Mouse (Mus musculus): ENCODE measurements around the gene Klk10. TPM values are rescaled to one million over a fixed set of nuclear protein-coding genes. Genes with fewer than 3 reads are reported as not detected.

Klk10 gene
- total and polyA plus RNA-seq, 3 experiments: not detected

- H3K9me3 ChIP-seq (replicated peaks): no peaks in the 10 kb centered on the region
- no peaks in the 10 kb centered on the region for H3K4me1 ChIP-seq (ENCODE audit: insufficient read depth, low read depth, low read length)
- H3K36me3 ChIP-seq (replicated peaks): no peaks in the 10 kb centered on the region
- no peak for DNase-seq (ENCODE audit: low spot score)
- ATAC-seq (ENCODE audit: extremely low read depth, insufficient number of reproducible peaks, low FRiP score, poor library complexity, severe bottlenecking): no peak
- TF ChIP-seq GATA1 (IDR thresholded peaks at IDR 0.05; ENCODE audit: borderline replicate concordance, low read length) (no peak), GATA2 (IDR thresholded peaks at IDR 0.05; ENCODE audit: borderline replicate concordance, low read depth, low read length) (no peak), TAL1 (conservative IDR thresholded peaks at IDR 0.05; ENCODE audit: low read depth, low read length) (no peak), CTCF (IDR thresholded peaks at IDR 0.05; ENCODE audit: low read depth, low read length) (no peak)
- H3K27me3 ChIP-seq (ENCODE audit: insufficient read depth, low read length): no peaks in the 10 kb centered on the region
- no peak overlapping the region for H3K4me3 ChIP-seq (ENCODE audit: low read depth, low read length)
Measured at GRCm38 (mm10) chr7:43771916-43772315, 8.9 kb upstream of the Klk10 start.

- no peaks in the 10 kb centered on the region for H3K27me3 ChIP-seq (ENCODE audit: insufficient read depth, low read length)
Measured at GRCm38 (mm10) chr7:43772901-43773300, 7.9 kb upstream of the Klk10 start.

GRCm38 (mm10) chr7:43774364-43774763, 6.5 kb upstream of the Klk10 start, which contains the start of gene Klk11:
Gene Klk11 (plus strand): TSS chr7:43774604.
- ATAC-seq (ENCODE audit: extremely low read depth, insufficient number of reproducible peaks, low FRiP score, poor library complexity, severe bottlenecking) (no peak), DNase-seq (ENCODE audit: low spot score) (no peak)
- Histone ChIP-seq H3K9me3 (replicated peaks) (no peaks in the 10 kb centered on the region), H3K27me3 (ENCODE audit: insufficient read depth, low read length) (no peaks in the 10 kb centered on the region), H3K4me1 (ENCODE audit: insufficient read depth, low read depth, low read length) (no peaks in the 10 kb centered on the region), H3K36me3 (replicated peaks) (no peaks in the 10 kb centered on the region), H3K4me3 (ENCODE audit: low read depth, low read length) (no peak within 1 kb of the TSS)
- TF ChIP-seq GATA2 (IDR thresholded peaks at IDR 0.05; ENCODE audit: borderline replicate concordance, low read depth, low read length): no peak
- no peak for TF ChIP-seq TAL1 (conservative IDR thresholded peaks at IDR 0.05; ENCODE audit: low read depth, low read length)
- TF ChIP-seq POLR2AphosphoS5 (IDR thresholded peaks at IDR 0.05; ENCODE audit: insufficient replicate concordance, low read depth, low read length): no peak
- TF ChIP-seq CTCF (IDR thresholded peaks at IDR 0.05; ENCODE audit: low read depth, low read length): no peak
- no peak for TF ChIP-seq GATA1 (IDR thresholded peaks at IDR 0.05; ENCODE audit: borderline replicate concordance, low read length)

More at GRCm38 (mm10) chr7:43772901-43773300, 7.9 kb upstream of the Klk10 start:
- H3K9me3 ChIP-seq (replicated peaks): no peaks in the 10 kb centered on the region
- no peaks in the 10 kb centered on the region for H3K36me3 ChIP-seq (replicated peaks)
- no peak overlapping the region for H3K4me3 ChIP-seq (ENCODE audit: low read depth, low read length)
- ATAC-seq (ENCODE audit: extremely low read depth, insufficient number of reproducible peaks, low FRiP score, poor library complexity, severe bottlenecking) (no peak), DNase-seq (ENCODE audit: low spot score) (no peak)
- no peaks in the 10 kb centered on the region for H3K4me1 ChIP-seq (ENCODE audit: insufficient read depth, low read depth, low read length)
- no peak for TF ChIP-seq GATA2 (IDR thresholded peaks at IDR 0.05; ENCODE audit: borderline replicate concordance, low read depth, low read length)
- TF ChIP-seq CTCF (IDR thresholded peaks at IDR 0.05; ENCODE audit: low read depth, low read length): no peak
- no peak for TF ChIP-seq POLR2AphosphoS5 (IDR thresholded peaks at IDR 0.05; ENCODE audit: insufficient replicate concordance, low read depth, low read length)
- TF ChIP-seq GATA1 (IDR thresholded peaks at IDR 0.05; ENCODE audit: borderline replicate concordance, low read length): no peak
- no peak for TF ChIP-seq TAL1 (conservative IDR thresholded peaks at IDR 0.05; ENCODE audit: low read depth, low read length)

GRCm38 (mm10) chr7:43774802-43775201, 6.0 kb upstream of the Klk10 start:
- Histone ChIP-seq H3K36me3 (replicated peaks) (no peaks in the 10 kb centered on the region), H3K9me3 (replicated peaks) (no peaks in the 10 kb centered on the region), H3K4me1 (ENCODE audit: insufficient read depth, low read depth, low read length) (no peaks in the 10 kb centered on the region), H3K27me3 (ENCODE audit: insufficient read depth, low read length) (no peaks in the 10 kb centered on the region), H3K4me3 (ENCODE audit: low read depth, low read length) (no peak overlapping the region)
- DNase-seq (ENCODE audit: low spot score) (no peak), ATAC-seq (ENCODE audit: extremely low read depth, insufficient number of reproducible peaks, low FRiP score, poor library complexity, severe bottlenecking) (no peak)
- TF ChIP-seq CTCF (IDR thresholded peaks at IDR 0.05; ENCODE audit: low read depth, low read length): no peak
- no peak for TF ChIP-seq GATA1 (IDR thresholded peaks at IDR 0.05; ENCODE audit: borderline replicate concordance, low read length)
- no peak for TF ChIP-seq GATA2 (IDR thresholded peaks at IDR 0.05; ENCODE audit: borderline replicate concordance, low read depth, low read length)
- no peak for TF ChIP-seq TAL1 (conservative IDR thresholded peaks at IDR 0.05; ENCODE audit: low read depth, low read length)
- no peak for TF ChIP-seq POLR2AphosphoS5 (IDR thresholded peaks at IDR 0.05; ENCODE audit: insufficient replicate concordance, low read depth, low read length)

- Histone ChIP-seq H3K36me3 (replicated peaks) (no peaks in the 10 kb centered on the region), H3K27me3 (ENCODE audit: insufficient read depth, low read length) (no peaks in the 10 kb centered on the region), H3K4me1 (ENCODE audit: insufficient read depth, low read depth, low read length) (no peaks in the 10 kb centered on the region), H3K9me3 (replicated peaks) (no peaks in the 10 kb centered on the region), H3K4me3 (ENCODE audit: low read depth, low read length) (no peak overlapping the region)
- TF ChIP-seq TAL1 (conservative IDR thresholded peaks at IDR 0.05; ENCODE audit: low read depth, low read length) (no peak), POLR2AphosphoS5 (IDR thresholded peaks at IDR 0.05; ENCODE audit: insufficient replicate concordance, low read depth, low read length) (no peak), CTCF (IDR thresholded peaks at IDR 0.05; ENCODE audit: low read depth, low read length) (no peak), GATA1 (IDR thresholded peaks at IDR 0.05; ENCODE audit: borderline replicate concordance, low read length) (no peak), GATA2 (IDR thresholded peaks at IDR 0.05; ENCODE audit: borderline replicate concordance, low read depth, low read length) (no peak)
- ATAC-seq (ENCODE audit: extremely low read depth, insufficient number of reproducible peaks, low FRiP score, poor library complexity, severe bottlenecking): no peak
- DNase-seq (ENCODE audit: low spot score): no peak
Measured at GRCm38 (mm10) chr7:43775311-43776057, 5.4 kb upstream of the Klk10 start.

- no peaks in the 10 kb centered on the region for H3K4me1 ChIP-seq (ENCODE audit: insufficient read depth, low read depth, low read length)
- DNase-seq (ENCODE audit: low spot score) (no peak), ATAC-seq (ENCODE audit: extremely low read depth, insufficient number of reproducible peaks, low FRiP score, poor library complexity, severe bottlenecking) (no peak)
- 0 out of 2 replicates have a peak, but pooled peaks cover 2% of the 10 kb centered on the region for H3K9me3 ChIP-seq (replicated peaks)
- no peaks in the 10 kb centered on the region for H3K36me3 ChIP-seq (replicated peaks)
- no peak overlapping the region for H3K4me3 ChIP-seq (ENCODE audit: low read depth, low read length)
- TF ChIP-seq GATA2 (IDR thresholded peaks at IDR 0.05; ENCODE audit: borderline replicate concordance, low read depth, low read length): no peak
- no peaks in the 10 kb centered on the region; the same call in 1 of the 2 replicates for H3K27me3 ChIP-seq (ENCODE audit: insufficient read depth, low read length)
Measured at GRCm38 (mm10) chr7:43776506-43776905, 4.3 kb upstream of the Klk10 start.
